Mouse (Mus musculus): ENCODE measurements around the gene Mrpl16.

The Mrpl16 gene

DNA sequence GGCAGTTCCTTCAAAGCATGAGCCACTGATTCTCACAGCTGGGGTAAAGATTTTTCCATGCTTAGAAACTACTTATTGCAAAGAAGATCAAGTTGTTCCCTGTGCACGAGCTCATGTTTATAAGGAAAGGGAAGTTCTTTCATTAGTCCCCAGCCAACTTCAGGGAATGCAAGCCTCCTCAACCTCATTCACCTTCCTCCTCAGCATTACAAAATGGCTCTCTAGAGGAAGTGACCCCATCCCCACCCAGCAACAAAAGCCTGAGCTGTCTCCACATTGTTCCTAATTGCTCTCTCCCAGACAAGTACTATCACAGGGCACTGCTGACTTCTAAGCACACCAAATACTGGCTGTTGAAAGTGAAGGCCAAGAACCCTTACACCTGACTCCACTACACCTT, 34.2 kb downstream of the Mrpl16 start:
- DNase-seq (ENCODE audit: low spot score) = no peak

DNA sequence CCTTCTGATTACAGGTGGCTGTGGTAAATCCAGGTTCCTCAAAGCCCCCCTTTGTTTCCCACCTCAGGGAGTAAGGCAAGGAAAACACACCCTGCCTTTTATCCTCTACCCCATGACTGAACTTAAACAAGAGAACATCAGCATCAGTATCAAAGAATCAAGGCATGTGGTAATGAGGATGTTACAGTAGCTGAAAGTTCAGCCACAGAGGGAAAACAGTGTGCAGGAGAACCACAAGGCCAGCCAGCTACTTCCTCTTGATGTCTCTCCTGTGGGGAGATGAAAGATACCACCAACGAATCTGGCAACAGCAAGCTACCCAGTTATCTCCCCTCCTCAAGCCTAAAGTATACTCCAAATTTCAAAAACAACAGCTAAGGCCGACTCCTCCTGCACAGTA, 37.1 kb downstream of the Mrpl16 start:
- DNase-seq (ENCODE audit: low spot score) = no peak

GRCm38 (mm10) chr19:11807822-11808221, 37.6 kb downstream of the Mrpl16 start:
- DNase-seq (ENCODE audit: low spot score) = no peak

DNA sequence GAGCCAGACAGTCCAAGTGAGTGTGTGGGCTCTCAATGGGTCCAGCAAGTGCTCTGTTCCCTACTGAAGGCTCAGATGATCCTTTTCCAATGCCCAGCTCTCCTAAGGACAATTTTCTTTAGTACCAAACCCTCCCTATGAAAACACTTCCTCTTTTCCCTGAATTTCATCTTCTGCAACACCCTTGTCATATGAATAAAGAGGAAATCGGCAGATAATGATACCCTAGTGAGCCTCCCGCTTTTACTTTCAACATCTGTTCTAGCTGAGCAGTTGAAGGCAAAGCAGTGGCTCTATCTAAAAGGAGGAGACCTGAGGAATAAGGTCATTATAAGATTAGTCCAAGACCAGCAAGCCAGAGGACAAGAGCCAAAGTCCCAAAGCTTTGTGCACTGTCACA, 38.3 kb downstream of the Mrpl16 start:
- no peak for DNase-seq (ENCODE audit: low spot score)

DNA sequence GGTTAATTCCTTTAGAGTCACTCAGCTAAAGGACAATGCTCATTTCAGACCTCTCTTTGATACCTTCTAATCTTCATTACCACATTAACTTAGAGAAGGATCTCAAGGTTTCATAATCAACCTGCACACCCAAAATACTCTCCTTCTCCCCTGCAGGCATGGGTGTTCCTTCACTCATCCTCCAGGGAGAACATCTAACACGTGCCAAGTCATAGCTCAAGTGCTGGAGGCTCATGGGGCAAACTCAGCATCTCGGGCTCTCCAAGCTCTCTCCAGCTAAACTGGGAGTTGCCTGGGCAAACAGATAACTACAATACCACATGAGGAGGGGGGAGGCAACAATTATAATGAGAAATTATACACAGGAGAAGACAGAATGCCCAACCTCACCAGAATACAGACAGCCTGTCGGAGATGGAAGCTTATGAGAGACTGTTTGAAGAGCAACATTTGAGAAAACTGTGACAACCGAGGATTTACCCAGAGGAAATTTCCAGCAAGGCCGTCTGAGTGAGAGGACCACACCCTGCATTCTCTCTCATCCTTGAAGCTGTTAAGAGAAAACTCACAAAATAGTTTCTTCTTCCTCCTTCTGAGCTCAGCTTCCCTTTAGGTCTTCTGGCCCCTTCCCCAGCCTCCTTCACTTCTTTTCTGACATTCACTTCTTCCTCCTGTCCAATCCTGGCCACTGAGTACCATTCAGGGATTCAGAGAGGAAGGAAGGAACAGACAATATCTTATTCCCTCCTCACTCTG, 40.0 kb downstream of the Mrpl16 start:
- DNase-seq (ENCODE audit: low spot score) = no peak

GRCm38 (mm10) chr19:11810856-11811255, 40.7 kb downstream of the Mrpl16 start:
- DNase-seq (ENCODE audit: low spot score) = no peak

- no peak for DNase-seq (ENCODE audit: low spot score)
These were observed 41.6 kb downstream of the Mrpl16 start for GRCm38 (mm10) chr19:11811688-11812365.

- no peak for DNase-seq (ENCODE audit: low spot score)
These were observed 42.9 kb downstream of the Mrpl16 start for GRCm38 (mm10) chr19:11813136-11813535.

GRCm38 (mm10) chr19:11813649-11814048, 43.5 kb downstream of the Mrpl16 start:
- no peak for DNase-seq (ENCODE audit: low spot score)

- DNase-seq (ENCODE audit: low spot score) = no peak
These were observed 44.6 kb downstream of the Mrpl16 start for GRCm38 (mm10) chr19:11814742-11815333.

- DNase-seq (ENCODE audit: low spot score) = no peak
These were observed 46.5 kb downstream of the Mrpl16 start for GRCm38 (mm10) chr19:11816706-11817105.

DNA sequence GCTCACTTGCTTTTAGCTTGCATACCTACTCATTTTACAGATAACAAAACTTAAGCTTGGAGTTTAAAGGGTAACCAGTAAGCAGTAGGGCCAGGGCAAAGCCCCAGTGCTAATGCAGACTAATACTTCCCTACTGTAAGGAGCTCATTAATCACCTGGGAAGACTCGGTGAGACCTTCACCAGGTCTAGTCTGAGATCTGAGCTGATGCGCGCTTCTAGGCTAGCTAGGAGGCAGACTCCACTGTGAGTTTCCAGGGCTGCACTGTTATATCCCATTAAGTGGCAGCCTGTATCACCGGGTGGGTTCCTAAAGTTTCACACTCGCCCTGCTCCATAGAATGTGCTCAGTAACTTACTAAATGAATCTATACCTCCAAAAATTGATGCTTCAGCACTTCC, 47.4 kb downstream of the Mrpl16 start:
- DNase-seq (ENCODE audit: low spot score) = no peak

DNA sequence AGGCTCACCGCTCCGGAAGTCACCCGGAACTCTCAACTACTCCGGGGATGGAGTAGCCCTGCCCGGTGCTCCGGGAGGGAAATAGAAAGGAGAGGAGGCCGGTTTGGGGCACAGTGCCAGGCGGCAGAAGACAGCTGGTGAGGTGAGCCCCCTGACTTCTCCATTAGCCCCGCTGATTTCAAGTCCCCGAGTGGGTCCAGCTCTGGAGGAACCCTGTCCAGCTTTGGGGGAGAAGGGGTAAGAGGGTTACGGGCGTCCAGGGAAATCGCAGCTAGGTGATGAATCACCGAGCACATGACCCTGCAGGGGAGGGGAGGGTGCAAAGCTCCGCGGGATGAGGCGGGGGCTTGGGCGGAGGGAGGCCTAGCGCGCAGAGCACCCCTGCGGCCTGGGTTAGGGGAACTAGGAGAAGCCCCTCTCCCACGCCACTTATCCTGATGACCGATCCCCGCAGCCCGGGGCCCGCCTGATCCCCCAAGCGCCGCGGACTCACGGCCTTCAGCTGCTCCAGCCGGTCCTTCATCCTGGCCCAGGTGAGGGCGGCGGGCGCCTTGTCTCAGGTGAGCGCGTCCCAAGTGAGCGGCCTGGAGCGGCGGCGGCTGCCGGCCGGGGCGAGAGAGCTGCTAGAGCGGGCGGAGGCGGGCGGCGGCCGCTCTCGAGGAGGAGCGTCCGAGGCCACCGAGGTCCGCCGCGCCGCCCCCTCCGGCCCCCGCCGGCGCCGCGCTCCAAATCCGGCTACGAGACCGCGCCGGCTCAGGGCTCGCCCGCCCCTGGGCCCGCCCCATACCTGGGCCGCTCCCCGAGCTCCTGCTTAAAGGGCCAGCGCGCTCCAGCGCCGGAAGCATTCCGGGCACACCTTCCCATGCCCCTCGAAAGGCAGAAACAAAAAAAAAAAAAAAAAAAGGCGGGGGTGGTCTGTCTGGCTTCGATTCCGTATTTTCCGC, 48.3 kb downstream of the Mrpl16 start:
- peak; percentile 58 for DNase-seq (ENCODE audit: low spot score)

GRCm38 (mm10) chr19:11819143-11819700, 49.0 kb downstream of the Mrpl16 start, which contains the start of gene Stx3:
Gene Stx3 (minus strand): TSS chr19:11819403.
- DNase-seq (ENCODE audit: low spot score) = no peak

DNA sequence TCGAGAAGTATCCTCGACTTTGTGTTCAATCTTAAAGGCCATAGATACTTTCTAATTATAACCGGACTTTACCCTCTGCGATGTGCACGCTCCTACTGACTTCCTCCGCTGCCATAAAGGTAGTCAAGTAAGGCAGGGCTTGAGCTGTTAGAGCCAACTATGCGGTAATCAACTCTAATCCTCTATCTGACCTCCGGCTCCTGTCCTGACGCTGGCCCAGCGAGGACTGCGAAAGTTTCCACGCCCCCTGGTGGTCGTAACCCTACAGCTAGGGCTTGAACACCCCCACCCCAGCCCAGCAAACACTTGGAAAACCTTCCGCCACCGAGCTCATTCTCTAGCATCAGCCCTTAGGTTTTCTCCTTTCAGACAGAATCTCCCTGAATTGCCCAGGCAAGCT, 49.6 kb downstream of the Mrpl16 start:
- DNase-seq (ENCODE audit: low spot score) = peak; percentile 86

DNA sequence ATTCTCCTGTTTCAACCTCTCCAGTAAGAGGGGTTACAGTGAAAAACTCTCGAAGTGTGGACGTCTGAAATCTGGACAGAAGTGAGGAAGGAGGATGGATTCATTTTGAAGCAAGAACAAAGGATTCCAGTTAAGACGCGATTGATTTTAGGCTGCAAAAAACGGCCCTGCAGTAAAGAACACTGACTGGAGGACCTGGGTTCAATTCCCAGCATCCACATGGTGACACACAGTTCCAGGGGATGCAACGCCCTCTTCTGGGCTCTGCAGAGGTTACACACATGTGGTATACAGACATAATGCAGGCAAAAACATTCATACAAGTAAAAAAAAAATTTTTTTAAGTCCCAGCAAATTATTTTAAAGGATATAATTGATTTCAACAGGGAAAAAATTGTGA, 50.0 kb downstream of the Mrpl16 start:
- DNase-seq (ENCODE audit: low spot score) = no peak

DNA sequence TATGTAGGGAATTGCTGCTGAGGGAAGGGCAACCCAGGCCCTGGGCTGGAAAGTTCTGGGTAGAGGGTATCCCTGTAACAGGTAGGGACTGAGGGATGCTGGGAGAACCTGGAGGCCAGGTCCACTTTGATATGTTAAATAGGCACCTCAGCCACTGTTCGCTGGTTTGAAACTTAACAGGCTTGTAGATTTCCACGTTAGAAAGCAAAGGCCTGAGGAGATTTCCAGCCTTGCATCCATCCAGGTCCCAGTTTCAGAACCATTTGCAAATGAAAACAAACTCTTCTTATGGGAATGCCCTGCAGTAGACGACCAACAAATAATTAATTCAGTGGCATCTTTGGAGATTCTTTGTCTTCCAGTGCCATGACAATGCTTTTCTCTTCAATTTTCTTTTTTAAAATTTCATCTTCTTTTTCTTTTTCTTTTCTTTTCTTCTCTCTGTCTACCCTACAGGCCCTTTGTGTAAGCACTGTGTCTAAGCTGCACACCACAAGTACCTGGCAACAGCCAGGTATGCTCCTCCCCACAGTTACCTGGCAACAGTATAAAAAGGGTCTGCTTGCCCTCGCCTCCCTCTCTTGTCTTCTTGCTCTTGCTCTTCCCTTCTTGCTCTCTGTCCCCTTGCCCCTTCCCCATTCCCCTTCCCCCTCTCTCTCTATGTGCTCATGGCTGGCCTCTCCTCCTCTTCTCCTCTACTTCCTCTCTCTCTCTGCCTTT, 53.3 kb downstream of the Mrpl16 start:
- no peak for DNase-seq (ENCODE audit: low spot score)

Measured in testis, postnatal 10 days (tissue).